Mouse (Mus musculus): ENCODE measurements around the gene Txlna.

Txlna gene

GRCm38 (mm10) chr4:129625496-129625895 is 15.4 kb downstream of the Txlna start:
- CTCF ChIA-PET, result interaction anchor here (1.6 kb wide), 1 partner anchor 164 kb away, joined by 5 read pairs; the partner anchor contains the start of gene Bsdc1

GRCm38 (mm10) chr4:129625029-129625370 is 15.9 kb downstream of the Txlna start:
- CTCF ChIA-PET, result interaction anchor here (1.6 kb wide), 1 partner anchor 164 kb away, joined by 5 read pairs; the partner anchor contains the start of gene Bsdc1

- CTCF ChIA-PET, result interaction anchor here (0.8 to 1.6 kb wide), 3 partner anchors 16 to 365 kb away, joined by 4 to 14 read pairs (median 5); partner anchors contain the start of gene Bsdc1
Observed at GRCm38 (mm10) chr4:129624281-129625028, 16.4 kb downstream of the Txlna start.

DNA sequence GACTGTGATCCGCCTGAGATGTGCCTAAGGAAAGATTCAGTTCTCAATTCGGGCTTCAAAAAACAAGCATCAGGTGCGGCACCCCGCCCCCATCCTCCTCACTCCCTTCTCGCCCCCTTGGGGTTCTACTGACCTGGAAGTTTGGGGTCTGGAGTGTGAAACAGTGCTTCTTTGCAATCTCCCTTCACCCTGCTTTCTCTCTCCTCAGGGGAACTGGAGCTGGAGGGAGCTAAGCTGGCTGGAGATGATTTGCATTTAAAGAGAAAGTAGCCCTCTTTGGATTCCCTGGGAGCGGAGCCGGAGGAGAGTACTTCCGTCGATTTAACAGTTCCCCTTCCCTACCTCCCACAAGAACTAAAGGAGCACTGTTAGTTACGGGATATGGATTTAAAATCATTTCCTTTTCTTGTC is 17.2 kb downstream of the Txlna start, which contains the start of gene Ccdc28b:
Gene Ccdc28b, minus strand, starts transcription at position 267 of the 411 bp plus-strand sequence.
- CTCF ChIA-PET, result interaction anchor here (0.8 to 1.1 kb wide), 2 partner anchors 17 to 364 kb away, joined by 4 to 14 read pairs; no protein-coding TSS in a partner anchor

- CTCF ChIA-PET, result interaction anchor here (0.5 to 1.1 kb wide), 2 partner anchors 17 to 110 kb away, joined by 4 to 14 read pairs; no protein-coding TSS in a partner anchor
Observed at GRCm38 (mm10) chr4:129622803-129623535, 17.9 kb downstream of the Txlna start.

- CTCF ChIA-PET, result no interaction called here
Observed at GRCm38 (mm10) chr4:129622120-129622802, 18.6 kb downstream of the Txlna start.

- CTCF ChIA-PET, result no interaction called here
Observed at GRCm38 (mm10) chr4:129621283-129621841, 19.5 kb downstream of the Txlna start.

- CTCF ChIA-PET, result no interaction called here
Observed at GRCm38 (mm10) chr4:129620419-129621282, 20.2 kb downstream of the Txlna start.

DNA sequence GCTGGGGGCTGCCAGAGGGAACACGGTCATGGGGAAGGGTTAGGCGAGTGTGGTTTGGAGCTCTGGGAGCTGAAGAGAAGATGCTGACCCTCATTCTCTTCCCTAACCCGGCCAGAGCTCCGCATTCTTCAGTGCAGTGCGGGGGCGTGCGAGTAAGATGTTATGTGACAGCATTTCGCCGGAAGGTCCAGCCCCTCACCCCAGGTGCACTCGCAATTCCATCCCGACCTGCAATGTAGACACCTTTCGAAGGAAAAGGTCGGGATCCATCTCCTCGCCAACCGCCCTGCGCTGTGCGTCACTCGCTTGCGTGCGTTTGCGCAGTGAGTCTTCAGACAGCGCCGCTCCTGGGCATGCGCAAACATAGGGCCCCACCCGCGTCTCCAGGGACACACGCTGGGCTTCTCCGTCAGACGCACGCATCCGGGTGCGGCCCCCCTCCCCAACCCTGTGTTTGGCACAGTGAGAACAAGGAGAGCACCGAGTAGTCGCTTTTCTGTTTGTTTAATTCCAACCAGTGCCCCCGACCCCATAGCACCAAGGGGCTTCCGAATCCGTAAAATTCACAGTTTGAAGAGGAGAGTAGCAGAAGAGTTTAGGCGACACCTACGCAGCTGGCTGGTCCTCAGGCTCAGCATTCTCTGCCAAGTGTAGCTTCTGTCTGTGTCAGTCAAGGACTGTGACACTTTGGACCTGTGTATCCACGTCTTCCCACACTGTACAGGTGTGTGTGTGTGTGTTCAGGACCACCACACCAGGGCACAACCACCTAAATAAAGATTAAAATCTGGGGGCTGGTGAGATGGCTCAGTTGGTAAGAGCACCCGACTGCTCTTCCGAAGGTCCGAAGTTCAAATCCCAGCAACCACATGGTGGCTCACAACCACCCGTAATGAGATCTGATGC is 21.8 kb downstream of the Txlna start, which contains the start of gene Iqcc:
Gene Iqcc, minus strand, starts transcription at position 314 of the 906 bp plus-strand sequence.
- CTCF ChIA-PET, result interaction anchor here (0.7 kb wide), 1 partner anchor 77 kb away, joined by 4 read pairs; no protein-coding TSS in a partner anchor

DNA sequence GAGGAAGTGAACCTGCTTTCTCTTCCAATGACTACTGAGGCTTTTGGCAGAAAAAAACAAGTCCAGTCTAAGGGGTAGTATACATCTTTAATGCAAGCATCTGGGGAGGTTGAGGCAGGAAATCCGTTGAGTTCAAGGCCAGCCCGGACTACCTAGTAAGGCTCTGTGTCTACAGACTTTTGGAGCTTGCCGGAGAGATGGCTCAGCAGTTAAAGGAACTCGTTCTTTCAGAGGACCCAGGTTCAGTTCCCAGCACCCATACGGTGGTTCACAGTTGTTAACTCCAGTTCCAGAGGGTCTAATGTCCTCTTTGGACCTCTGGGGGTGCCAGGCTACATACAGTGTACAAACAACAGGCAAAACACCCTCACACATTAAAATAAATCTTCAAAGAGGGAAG is 22.8 kb downstream of the Txlna start:
- CTCF ChIA-PET, result no interaction called here

GRCm38 (mm10) chr4:129617121-129617641 is 23.7 kb downstream of the Txlna start:
- CTCF ChIA-PET, result no interaction called here

DNA sequence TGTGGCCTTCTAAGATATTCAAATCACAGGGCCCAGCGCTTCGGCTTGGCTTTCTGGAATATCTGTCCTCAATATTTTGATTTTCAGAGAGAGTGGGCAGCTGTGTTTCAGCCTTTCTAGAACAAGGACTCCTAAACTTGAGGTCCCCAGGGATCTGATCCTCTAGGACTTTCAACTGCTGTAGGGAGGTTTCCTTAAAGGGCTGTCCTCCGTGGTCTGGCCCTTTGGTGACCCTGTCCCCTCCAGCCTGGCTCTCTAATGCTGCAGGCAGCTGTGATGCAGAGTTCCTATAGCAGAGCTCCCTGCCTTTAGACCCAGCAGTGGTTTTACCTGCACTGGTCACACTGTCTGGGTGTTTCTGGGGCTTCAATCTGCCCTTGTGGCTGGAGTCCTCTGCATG is 24.2 kb downstream of the Txlna start:
- CTCF ChIA-PET, result interaction anchor here (0.5 kb wide), 1 partner anchor 68 kb away, joined by 3 read pairs; no protein-coding TSS in a partner anchor

- CTCF ChIA-PET, result no interaction called here
Observed at GRCm38 (mm10) chr4:129615801-129616290, 25.0 kb downstream of the Txlna start.

- CTCF ChIA-PET, result no interaction called here
Observed at GRCm38 (mm10) chr4:129614093-129614492, 26.8 kb downstream of the Txlna start, which contains the start of gene Dcdc2b. Gene Dcdc2b (minus strand): TSS chr4:129614257.

GRCm38 (mm10) chr4:129610472-129610871 is 30.4 kb downstream of the Txlna start:
- CTCF ChIA-PET, result interaction anchor here (0.6 to 1.0 kb wide), 2 partner anchors 34 to 62 kb away, joined by 3 to 11 read pairs; no protein-coding TSS in a partner anchor

- CTCF ChIA-PET, result no interaction called here
Observed at GRCm38 (mm10) chr4:129610026-129610425, 30.8 kb downstream of the Txlna start.

- CTCF ChIA-PET, result interaction anchor here (0.6 to 1.7 kb wide), 4 partner anchors 33 to 101 kb away, joined by 3 to 13 read pairs (median 6); no protein-coding TSS in a partner anchor
Observed at GRCm38 (mm10) chr4:129609139-129609631, 31.7 kb downstream of the Txlna start.

GRCm38 (mm10) chr4:129608426-129609025 is 32.3 kb downstream of the Txlna start:
- CTCF ChIA-PET, result interaction anchor here (0.9 to 1.7 kb wide), 3 partner anchors 24 to 258 kb away, joined by 3 to 9 read pairs (median 7); no protein-coding TSS in a partner anchor
